Mouse (Mus musculus) kidney, embryonic 14.5 days (tissue): ENCODE results near the gene Ifnl3. TPM values are rescaled to one million over a fixed set of nuclear protein-coding genes. Genes with fewer than 3 reads are reported as not detected.

Experiments used
- ATAC-seq: fragments of 200-750 bp; cut with Nextera tagmentation; 2 replicates; pipeline ENCODE4 v1.8.0; 2017; ENCODE audit warnings: moderate number of reproducible peaks, mild to moderate bottlenecking, moderate TSS enrichment, moderate library complexity; ENCODE audit not compliant: low FRiP score, low TSS enrichment
- H3K27ac ChIP-seq: fragments of 300-500 bp; sonication (generic); 2 replicates; pipeline ENCODE4 v1.5.1; 2014; ENCODE audit warnings: low read depth, mild to moderate bottlenecking, low read length, moderate library complexity, mixed read lengths
- H3K27me3 ChIP-seq: fragments of 300-500 bp; sonication (generic); 2 replicates; pipeline ENCODE4 v1.6.1; 2014; ENCODE audit warnings: mild to moderate bottlenecking, low read length; ENCODE audit not compliant: control insufficient read depth, insufficient read depth
- H3K36me3 ChIP-seq: fragments of 300-500 bp; sonication (generic); 2 replicates; pipeline ENCODE4 v1.6.1; 2014; ENCODE audit warnings: low read length, mixed read lengths; ENCODE audit not compliant: control insufficient read depth, insufficient read depth
- H3K4me1 ChIP-seq: fragments of 300-500 bp; sonication (generic); 2 replicates; pipeline ENCODE4 v1.6.1; 2014; ENCODE audit warnings: low read length, mixed read lengths; ENCODE audit not compliant: control insufficient read depth, insufficient read depth
- H3K4me2 ChIP-seq: fragments of 300-500 bp; sonication (generic); replicated peaks from 2 replicates; pipeline ENCODE4 v1.6.1; 2014; ENCODE audit warnings: low read depth, mild to moderate bottlenecking, low read length
- H3K4me3 ChIP-seq: fragments of 300-500 bp; sonication (generic); 2 replicates; pipeline ENCODE4 v1.5.1; 2014; ENCODE audit warnings: mild to moderate bottlenecking, low read length
- H3K9ac ChIP-seq: fragments of 300-500 bp; sonication (generic); 2 replicates; pipeline ENCODE4 v1.6.1; 2014; ENCODE audit warnings: low read depth, mild to moderate bottlenecking, low read length, moderate library complexity
- H3K9me3 ChIP-seq: fragments of 300-500 bp; sonication (generic); 2 replicates; pipeline ENCODE4 v1.6.1; 2016; ENCODE audit warnings: low read length; ENCODE audit not compliant: control insufficient read depth
- WGBS: fragments of 180-500 bp; shearing (Covaris S2); extraction: QIAGEN DNeasy Blood & Tissue Kit; methylation state at CpG from one replicate; pipeline ENCODE4 v1.1.7; 2014; 5-methylcytosine and 5-hydroxymethylcytosine counted together
- polyA plus RNA-seq: library from polyadenylated mRNA; unstranded; fragments of >200 nt; fragmentation: Nextera tagmentation; extraction: Ambion mirVana; gene quantifications from 2 replicates; pipeline ENCODE4 v1.2.1, GENCODE M21; 2014

Ifnl3 gene
- polyA plus RNA-seq, 1 experiment from 2014 or later = not detected

DNA sequence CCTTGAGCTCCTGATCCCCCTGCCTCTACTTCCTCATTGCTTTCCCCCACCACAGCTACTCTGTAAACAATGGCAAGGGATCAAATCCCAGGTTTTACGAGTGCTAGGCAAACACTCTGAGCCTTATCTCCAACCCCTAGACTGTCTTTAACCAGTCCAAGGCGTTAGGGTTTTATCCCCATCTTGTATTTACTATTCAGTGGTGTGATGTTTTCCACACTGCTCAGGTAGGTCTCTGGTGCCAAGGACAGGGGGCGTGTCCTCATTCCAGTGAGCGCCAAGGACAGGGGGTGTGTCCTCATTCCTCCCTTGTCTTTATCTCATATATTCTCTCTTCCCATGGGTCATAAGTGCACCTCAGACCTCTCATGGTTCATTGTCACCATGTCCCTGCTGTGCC lies 17.9 kb downstream of the Ifnl3 start, which contains the start of gene Sycn:
Sycn (plus strand) TSS at position 360 of the 400 bp plus-strand sequence.
- Histone ChIP-seq H3K9me3 (no peaks in the 10 kb centered on the region), H3K9ac (no peak within 1 kb of the TSS), H3K4me1 (peaks cover 6% of the 10 kb centered on the region; the same call in 1 of the 2 replicates), H3K4me3 (no peak within 1 kb of the TSS), H3K36me3 (no peaks in the 10 kb centered on the region), H3K27me3 (peaks cover 13% of the 10 kb centered on the region), H3K4me2 (no peak within 1 kb of the TSS), H3K27ac (no peak within 1 kb of the TSS)
- ATAC-seq = no peak
- WGBS = 71% methylated on average over 4 of the region's 4 CpGs

DNA sequence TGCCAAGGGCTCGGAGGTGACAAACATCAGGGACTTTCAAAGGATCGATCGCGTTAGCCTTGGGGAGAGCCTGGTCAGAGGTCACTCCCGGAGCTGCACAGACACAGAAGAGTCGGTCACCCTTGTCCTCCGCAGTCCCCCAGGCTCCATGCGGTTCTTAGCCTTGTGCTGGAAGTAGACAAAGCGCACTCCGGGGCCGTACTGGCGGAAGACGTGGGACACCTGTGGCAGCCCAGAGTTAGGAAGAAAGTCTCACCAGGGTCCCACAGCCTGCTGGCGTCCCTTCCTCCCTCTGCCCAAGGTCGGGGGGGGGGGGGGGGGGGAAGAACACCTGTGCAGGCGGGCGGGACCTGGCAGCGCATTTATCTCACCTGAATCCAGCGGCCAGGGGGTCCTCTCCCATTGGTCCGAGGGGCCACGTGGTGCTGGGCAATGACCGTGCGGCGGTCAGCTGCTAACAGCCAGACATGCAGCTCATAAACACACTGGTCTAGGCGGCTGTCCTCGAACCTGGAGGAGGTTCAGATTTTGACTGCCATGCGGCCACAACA lies 21.5 kb downstream of the Ifnl3 start:
- H3K27me3 ChIP-seq = peaks cover 32% of the 10 kb centered on the region
- peak overlapping the region; percentile 19; the same call in 1 of the 2 replicates for H3K4me3 ChIP-seq
- peak; percentile 56 for ATAC-seq
- peaks cover 16% of the 10 kb centered on the region for H3K4me1 ChIP-seq
- no peak overlapping the region; the same call in 1 of the 2 replicates for H3K9ac ChIP-seq
- 3% methylated on average over 26 of the region's 27 CpGs for WGBS
- H3K4me2 ChIP-seq = peak overlapping the region; percentile 45
- no peaks in the 10 kb centered on the region for H3K9me3 ChIP-seq
- no peaks in the 10 kb centered on the region for H3K36me3 ChIP-seq
- H3K27ac ChIP-seq = no peak overlapping the region

DNA sequence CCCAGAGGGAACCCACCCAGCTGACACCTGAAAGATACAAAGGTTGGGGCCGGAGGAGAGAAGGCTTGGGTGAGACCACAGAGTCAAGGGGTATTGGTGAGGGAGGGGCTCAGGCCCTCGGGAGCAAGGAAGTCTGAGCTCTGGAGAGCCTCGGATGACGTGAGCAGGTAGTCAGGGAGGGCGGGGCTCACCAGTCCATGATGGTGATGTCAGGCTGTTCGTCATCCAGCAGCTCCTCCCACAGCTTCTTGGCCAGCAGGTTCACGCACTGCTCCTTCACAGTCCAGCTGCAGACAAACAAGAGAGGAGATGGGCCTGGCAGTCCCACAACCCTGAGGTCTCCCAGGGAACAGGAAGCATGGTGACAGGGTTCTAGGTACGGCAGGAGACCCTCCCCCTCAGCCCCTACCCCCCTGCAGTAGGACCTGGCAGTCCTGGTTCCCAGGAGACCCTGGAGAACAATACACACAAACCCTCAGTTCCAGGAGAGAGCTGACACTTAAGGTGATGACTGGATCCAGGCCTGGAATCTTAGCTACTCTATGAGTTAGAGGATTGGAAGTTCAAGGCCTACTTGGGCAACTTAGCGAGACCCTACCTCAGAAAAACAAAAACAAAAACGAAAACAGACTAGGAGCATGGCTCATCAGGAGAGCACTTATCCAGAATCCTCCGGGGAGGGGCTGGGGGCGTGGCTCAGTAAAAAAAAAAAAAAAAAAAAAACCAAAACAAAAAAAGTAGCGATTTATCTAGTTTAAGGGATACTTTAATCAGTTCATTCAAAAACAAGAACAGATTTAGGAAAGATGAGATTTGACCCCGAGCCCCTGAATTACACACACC lies 22.6 kb downstream of the Ifnl3 start:
- peaks cover 16% of the 10 kb centered on the region for H3K4me1 ChIP-seq
- no peak overlapping the region for H3K9ac ChIP-seq
- 28% methylated on average over 14 of the region's 14 CpGs for WGBS
- peak; percentile 49 for ATAC-seq
- no peak overlapping the region for H3K27ac ChIP-seq
- H3K4me2 ChIP-seq = no peak overlapping the region
- H3K27me3 ChIP-seq = peaks cover 32% of the 10 kb centered on the region
- H3K36me3 ChIP-seq = no peaks in the 10 kb centered on the region
- no peak overlapping the region for H3K4me3 ChIP-seq
- H3K9me3 ChIP-seq = no peaks in the 10 kb centered on the region

DNA sequence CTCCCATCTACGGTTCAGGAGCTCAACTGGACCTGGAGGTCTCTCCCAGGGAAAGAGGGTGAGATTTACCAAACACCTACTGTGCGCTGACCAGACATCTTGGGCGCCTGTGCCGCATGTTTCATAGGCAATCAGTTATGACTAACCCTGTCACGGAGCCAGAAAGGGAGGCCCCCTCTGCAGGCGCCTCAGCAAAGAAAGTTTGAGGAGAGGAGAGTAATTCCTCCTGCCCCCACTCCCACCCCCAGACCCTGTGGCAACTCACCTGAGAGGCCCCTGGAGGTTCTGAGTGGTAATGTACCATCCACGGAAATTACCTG lies 23.2 kb downstream of the Ifnl3 start:
- Histone ChIP-seq H3K27me3 (peaks cover 32% of the 10 kb centered on the region), H3K36me3 (no peaks in the 10 kb centered on the region), H3K4me1 (peaks cover 16% of the 10 kb centered on the region), H3K4me2 (no peak overlapping the region), H3K27ac (no peak overlapping the region), H3K4me3 (no peak overlapping the region), H3K9ac (no peak overlapping the region), H3K9me3 (no peaks in the 10 kb centered on the region)
- ATAC-seq = no peak
- WGBS = 48% methylated on average over 7 of the region's 7 CpGs

DNA sequence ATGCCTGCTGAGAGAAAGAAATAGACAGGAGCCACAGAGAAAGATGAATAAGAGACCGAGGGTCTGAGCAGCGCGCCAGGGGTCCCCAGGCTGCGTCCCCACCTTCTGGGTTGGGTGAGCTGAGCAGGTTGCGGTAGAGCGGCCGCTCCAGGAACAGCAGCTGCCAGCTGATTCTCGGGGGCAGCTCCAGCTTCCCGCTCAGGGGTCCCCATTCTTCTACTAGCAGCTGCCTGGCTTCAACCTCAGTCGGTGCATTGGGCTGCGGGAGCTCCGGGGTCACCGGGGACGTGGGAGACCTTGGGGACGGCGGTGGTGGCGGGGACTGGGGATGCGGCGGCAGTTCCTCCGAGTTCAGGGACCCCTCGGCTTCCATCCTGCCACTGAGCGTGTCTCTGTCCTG lies 24.0 kb downstream of the Ifnl3 start:
- Histone ChIP-seq H3K4me3 (peak overlapping the region; percentile 23), H3K27ac (no peak overlapping the region), H3K9ac (0 out of 2 replicates have a peak overlapping the region, but pooled peaks have one; percentile 18), H3K27me3 (peaks cover 32% of the 10 kb centered on the region), H3K4me2 (peak overlapping the region; percentile 47), H3K9me3 (no peaks in the 10 kb centered on the region), H3K4me1 (peaks cover 16% of the 10 kb centered on the region), H3K36me3 (no peaks in the 10 kb centered on the region)
- WGBS = 2% methylated on average over 22 of the region's 22 CpGs
- ATAC-seq = no peak

DNA sequence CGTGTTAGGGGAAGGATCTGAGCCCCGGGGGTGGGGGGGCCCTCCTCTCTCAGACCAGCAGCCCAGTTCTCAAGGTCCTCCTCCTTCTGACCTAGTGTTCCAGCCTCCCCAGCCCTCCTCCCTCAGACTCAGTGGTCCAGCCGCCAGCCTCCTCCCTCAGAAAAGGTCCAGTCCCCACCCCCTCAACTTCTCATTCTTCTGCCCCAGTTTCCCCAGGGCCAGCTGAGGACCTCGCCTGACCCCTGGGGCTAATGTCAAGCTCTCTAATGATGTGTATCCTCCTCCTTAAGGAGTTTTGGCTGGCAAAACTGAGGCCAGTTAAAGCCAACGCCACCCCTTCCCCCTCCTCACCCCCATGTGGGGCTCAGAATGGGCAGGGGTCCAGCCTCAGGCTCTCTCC lies 24.5 kb downstream of the Ifnl3 start, which contains the start of gene Nccrp1:
Nccrp1 (minus strand) TSS at position 101 of the 400 bp plus-strand sequence.
- peak within 1 kb of the TSS; percentile 47 for H3K4me2 ChIP-seq
- peaks cover 16% of the 10 kb centered on the region for H3K4me1 ChIP-seq
- H3K9ac ChIP-seq = 0 out of 2 replicates have a peak within 1 kb of the TSS, but pooled peaks have one; percentile 18
- H3K27ac ChIP-seq = no peak within 1 kb of the TSS
- peak within 1 kb of the TSS; percentile 23 for H3K4me3 ChIP-seq
- WGBS = 3% methylated on average over 4 of the region's 5 CpGs
- H3K9me3 ChIP-seq = no peaks in the 10 kb centered on the region
- no peaks in the 10 kb centered on the region for H3K36me3 ChIP-seq
- no peak for ATAC-seq
- peaks cover 32% of the 10 kb centered on the region for H3K27me3 ChIP-seq

DNA sequence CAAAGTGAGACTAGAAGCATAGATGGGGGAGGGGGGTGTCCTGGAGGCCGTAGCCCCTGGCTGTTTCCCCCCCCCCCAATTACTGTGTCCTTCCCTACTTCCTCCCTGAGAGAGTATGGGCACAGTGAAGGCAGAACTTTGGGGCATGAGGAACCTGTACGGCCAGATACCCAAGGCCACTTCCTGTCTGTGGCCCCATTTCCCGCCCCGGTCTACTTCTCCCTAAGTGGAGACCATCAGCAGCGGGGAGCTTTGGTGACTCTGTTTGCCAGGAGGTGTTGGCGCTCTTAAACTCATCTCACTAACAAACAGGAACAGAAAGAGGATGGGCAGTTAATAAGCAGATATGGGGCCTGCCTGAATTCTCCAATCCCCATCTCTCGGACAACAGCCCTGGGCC lies 25.0 kb downstream of the Ifnl3 start:
- WGBS = 76% methylated on average over 7 of the region's 7 CpGs
- no peak for ATAC-seq
- no peaks in the 10 kb centered on the region for H3K9me3 ChIP-seq
- H3K9ac ChIP-seq = no peak overlapping the region
- H3K27ac ChIP-seq = no peak overlapping the region
- peak overlapping the region; percentile 47; the same call in 1 of the 2 replicates for H3K4me2 ChIP-seq
- H3K27me3 ChIP-seq = peaks cover 32% of the 10 kb centered on the region
- H3K4me3 ChIP-seq = no peak overlapping the region
- peaks cover 16% of the 10 kb centered on the region for H3K4me1 ChIP-seq
- H3K36me3 ChIP-seq = no peaks in the 10 kb centered on the region

DNA sequence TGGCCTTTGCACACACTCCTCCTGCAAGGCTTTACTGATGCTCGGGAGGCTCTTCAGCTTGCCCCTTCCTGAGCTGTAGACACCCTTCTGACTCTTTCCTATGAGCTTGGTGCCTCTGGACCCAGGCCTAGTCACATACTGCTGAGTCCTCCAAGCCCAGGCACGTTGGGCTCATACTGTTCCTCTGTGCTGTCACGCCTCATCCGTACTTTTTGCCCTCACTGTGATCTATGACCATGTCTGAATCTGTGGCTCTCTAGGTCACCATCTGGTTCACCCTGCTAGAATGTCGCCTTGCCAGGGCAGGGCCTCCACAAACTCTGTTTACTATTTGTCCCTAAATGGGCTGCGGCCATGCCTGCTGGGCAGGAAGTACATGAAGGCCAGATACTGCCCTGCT lies 30.4 kb downstream of the Ifnl3 start:
- Histone ChIP-seq H3K4me3 (no peak overlapping the region), H3K27me3 (no peaks in the 10 kb centered on the region), H3K27ac (no peak overlapping the region), H3K9me3 (no peaks in the 10 kb centered on the region; the same call in 1 of the 2 replicates), H3K4me1 (0 out of 2 replicates have a peak, but pooled peaks cover 4% of the 10 kb centered on the region), H3K4me2 (no peak overlapping the region), H3K36me3 (peaks cover 4% of the 10 kb centered on the region; the same call in 1 of the 2 replicates), H3K9ac (no peak overlapping the region)
- WGBS = 86% methylated on average over 6 of the region's 6 CpGs
- no peak for ATAC-seq
